Mouse (Mus musculus) forelimb bud, embryonic 11.5 days (tissue): ENCODE data around the gene Ccdc60.

Experiments
- DNase-seq: peaks from one replicate; pipeline ENCODE4 v3.0.0-alpha.2; 2012; ENCODE audit warnings: low read depth, low spot score

Ccdc60 gene

DNA sequence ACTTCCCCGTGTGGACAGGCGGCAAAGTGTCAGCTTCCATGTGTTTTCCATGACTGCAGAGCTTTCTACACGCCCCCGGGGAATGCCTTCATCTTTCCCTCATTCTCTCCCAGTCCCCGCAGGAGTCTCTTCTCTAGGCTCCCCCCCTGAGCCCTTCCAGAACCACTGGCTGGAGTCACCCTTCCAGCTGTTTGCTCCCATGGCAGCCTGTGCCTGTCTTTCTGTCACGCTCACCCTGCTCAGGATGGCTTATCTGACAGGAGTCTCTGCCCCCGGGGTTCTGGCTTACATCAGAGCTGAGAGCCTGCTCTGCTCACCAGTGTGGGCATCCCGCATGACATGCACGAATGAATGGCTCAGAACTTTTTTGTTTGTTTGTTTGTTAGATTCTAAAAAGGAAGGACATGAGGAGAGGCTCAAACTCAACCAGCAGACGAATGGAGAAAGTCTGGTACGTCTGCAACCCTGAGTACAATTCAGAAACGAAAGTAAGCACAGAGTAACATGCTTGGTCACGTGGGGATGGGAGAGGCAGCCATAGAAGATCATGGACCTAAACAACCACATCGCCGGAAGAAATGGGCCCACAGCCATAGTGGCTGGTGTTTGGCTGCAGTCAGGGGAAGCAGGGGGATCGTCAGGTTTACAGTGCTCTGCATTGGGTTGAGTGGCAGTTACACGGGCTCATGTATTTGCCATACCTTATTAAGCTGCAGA is 17.1 kb downstream of the Ccdc60 start:
- DNase-seq, result no peak

DNA sequence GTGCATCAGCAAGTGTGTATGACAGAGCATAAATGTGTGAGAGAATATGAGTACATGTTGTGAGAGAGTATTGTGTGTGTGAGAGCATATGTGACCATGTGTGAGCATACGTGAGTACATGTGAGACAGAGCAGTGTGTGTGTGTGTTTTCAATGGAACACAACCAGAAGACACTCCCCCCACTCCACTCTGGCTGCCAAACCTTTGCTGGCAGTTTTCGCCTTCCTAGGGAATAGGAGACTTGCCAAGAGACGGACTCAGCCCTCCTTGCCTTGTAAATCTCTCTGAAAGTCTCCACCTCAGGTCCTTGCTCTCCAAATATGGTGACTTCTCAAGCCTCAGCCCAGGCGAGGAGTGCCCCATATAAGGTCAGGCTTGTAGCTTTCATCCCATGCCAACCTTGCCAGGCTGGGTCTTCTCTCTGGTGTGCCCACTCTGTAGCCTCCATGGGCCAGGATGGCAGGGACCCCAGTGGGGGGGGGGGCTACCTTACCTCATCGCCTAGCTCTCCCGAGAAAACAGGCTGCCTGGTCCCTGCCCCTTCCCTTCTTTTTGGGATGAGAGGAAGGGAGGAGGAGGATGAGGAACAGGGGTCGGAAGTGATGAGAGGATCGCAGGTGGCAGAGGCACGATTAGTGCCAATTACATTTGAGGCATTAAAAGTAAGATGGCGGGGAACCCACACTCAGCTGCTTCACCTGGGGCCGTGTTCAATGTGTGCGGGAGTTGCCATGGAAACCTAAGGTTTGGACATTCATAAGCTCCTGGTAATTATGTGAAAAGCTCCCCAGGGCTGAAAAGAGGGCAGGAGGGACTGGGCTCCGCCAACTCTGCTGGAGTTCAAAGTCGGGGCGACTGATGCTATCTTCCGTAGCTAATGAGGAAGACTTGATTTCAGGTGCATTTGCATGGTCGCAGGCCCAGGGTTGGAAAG is 19.3 kb downstream of the Ccdc60 start:
- DNase-seq, result no peak

DNA sequence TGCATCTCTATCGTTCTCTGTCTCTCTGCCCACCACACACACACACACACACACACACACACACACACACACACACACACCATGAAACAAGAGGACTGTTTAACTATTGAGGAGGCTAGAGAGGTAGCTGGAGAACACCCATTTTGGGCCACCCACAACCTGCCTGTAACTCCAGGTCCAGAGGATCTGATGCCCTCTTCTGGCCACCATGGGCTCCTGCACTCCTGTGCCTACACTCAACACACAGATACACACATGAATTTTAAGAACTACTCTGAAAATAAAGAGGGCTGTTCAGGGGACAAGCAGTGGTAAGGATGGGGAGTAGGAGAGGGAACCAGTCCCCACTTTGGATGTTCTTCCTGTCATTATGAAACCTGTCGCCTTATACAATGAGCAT is 26.1 kb downstream of the Ccdc60 start:
- DNase-seq, result no peak

DNA sequence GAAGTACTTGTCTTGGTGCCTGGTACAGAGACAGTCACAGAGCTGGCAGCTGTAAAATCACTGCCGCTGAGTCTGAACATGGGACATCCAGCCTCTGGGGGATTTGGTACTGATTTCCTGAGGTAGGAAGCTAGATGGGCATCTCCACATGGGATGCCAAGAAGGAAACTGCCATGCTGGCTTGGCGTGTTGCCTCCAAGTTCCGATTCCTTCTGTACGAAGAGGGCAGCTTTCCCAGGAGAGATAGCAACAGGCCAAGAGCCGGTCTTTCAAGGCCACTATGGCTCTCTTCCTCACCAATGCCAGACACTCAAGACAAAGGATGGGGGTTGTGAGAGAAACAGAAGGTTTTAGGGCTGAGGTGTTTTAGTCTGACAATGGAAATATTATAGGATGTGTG is 26.8 kb downstream of the Ccdc60 start:
- no peak for DNase-seq

DNA sequence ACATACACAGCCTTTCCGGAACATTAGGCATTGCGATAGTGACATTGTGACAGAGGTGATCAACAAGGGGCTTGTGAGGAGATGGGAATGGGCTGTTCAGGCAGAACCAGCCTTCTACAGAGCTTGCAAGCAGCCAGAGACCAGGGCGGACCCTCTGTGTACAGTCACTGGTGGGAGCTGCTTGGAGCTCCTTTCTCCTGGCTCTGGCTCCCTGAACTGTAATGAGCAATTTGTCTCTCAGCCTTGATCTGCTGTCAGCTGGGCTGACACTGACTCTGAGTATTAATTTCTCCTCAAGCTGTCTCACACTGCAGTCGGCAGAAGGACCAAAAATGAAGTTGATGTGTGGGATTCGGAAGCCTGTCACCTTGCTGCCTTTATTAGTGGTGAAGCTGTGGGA is 28.4 kb downstream of the Ccdc60 start:
- no peak for DNase-seq

DNA sequence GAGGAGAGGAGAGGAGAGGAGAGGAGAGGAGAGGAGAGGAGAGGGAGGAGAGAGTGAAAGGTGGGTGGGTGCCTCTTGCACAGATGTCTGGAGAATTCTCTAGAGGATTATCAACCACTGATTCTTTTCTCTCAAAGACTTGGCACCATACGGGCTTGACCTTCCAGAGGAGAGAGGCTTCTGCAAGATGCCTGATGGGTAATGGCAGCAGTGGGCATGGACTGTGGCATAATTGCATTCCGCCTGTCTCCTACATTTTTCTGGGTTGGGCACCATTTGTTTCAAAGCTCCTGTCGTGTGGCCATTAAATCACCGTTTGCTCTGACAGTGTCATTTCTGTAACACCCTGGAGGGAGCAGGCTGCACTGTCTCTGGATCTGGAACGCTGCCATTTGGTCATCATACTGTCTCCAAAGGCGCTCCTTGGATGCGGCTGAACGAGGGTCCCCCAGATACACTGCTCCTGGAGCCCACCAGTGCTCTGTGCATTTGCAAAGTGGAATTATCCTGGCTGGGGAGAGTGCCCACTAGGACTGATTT is 30.4 kb downstream of the Ccdc60 start:
- DNase-seq, result no peak

DNA sequence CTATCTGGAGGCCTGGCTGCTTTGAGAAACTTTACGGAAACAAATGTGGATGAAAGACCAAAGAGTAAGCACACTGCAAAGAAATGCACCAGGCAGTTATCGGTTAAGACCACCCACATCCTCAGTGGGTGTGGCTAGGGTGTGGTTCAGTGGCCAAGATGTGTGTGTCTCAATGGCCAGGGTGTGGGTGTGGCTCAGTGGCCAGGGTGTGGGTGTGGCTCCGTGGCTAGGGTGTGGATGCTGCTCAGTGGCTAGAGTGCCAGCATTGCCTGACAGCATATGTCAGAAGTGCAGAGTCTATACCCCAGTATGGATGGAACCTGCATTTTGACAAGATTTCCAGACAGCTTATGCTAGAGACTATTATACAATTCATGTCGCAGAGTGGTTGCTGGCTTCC is 34.9 kb downstream of the Ccdc60 start:
- DNase-seq, result no peak

DNA sequence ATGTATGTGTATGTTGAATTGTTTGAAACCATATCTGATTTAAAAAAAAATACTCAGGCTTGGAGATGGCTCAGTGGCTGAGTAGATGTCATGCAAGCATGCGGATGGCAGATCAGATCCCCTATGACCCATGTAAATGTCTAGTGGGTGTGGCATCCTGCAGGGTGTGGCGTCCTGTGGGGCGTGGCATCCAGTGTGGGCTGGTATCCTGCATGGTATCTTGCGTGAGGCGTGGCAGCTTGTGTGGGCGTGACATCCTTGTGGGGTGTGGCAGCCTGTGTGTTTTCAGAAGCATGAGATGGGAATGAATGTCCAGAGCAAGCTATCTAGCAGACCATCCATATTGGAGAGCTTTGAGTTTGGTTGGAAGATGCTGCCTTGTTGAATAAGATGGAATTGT is 36.6 kb downstream of the Ccdc60 start:
- no peak for DNase-seq

DNA sequence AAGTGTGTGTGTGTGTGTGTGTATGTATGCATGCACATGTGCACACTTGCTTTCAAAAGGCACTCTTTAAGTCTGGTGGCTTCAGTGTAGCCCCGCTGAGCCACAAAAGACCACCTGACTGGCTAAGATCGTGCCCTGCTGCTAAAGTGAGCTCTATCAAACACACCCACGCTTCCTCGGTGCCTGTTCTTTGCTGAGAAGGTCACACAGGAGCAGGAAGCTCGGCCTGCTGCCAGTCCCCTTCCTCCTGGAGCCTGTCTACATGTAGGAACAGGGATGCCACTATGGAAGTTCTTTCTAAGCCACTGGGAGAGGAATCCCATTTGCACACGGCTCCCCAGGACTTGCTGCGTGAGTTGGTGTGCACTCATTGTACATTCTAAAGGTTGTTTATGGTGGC is 42.1 kb downstream of the Ccdc60 start:
- no peak for DNase-seq

DNA sequence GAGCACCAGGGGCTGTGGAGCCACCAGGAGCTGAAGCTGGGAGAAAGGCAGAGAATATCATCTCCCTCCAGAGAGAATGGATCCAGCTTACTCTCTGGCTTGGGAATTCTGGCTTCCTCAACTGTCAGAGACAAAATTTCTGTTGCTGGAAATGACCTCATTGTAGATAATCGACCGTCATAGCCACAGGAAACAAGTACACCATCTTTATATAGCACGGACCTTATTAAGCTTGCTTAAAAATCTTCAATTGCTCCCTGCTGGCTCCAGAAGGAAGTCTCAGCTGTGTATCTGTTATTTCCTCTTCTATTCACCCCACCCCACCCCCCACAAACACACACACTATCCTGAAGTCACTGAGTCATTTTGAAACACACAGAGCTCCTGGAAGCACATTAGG is 44.3 kb downstream of the Ccdc60 start:
- DNase-seq, result no peak

DNA sequence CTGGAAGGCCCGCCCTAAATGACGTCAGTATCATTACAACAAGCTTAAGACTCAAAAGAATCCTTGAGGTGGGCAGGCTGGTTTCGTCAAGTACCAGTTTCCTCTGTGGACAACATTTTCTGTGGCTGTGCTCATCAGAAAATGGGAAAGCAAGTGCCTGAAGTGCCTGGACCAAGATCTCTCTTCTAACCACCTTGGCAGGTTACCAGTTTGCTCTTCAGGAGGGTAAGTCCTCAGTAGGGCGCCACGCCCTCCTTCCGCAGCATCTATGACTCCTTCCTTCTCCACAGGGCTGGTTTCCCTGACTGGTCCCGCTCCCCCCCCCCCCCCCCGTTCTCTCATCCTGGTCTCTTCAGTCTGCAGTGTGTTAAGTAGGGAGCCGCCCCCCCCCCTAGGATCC is 45.2 kb downstream of the Ccdc60 start:
- DNase-seq, result no peak

DNA sequence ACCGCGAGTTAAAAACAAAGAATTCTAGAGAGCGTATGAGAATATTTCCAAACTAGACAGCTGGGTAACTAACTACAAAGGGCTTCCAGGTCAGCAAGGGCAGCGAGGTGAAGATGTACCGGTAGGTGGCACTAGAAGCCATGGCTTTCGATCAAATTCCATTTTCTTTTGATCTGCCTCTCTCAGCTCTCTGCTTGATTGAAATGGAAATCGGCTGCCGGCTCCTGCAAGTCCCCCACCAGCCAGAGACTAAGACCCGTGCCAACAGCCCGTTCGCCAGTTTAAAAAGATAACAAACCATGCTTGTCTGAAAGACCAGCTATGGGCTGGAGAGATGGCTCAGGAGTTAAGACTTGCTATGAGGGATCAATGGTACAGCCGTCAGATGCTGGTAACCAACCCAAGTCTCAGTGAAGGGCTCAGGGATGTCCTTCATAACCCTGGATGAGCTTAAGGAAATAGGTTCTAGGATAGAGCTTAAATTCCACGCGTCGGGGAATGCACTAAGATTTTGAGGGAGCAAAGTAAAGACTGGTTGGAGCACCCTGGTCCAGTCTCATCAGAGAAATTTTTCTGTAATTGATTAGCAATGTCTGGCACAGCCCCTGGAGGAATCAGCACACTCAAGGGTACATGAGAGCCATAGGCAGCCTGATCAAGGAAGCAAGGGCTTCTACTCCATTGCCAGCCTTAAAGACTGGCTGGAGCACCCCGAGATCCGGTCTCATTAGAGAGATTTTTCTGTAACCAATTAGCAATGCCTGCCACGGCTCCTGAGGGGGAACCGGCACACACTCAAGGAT is 56.7 kb downstream of the Ccdc60 start:
- DNase-seq, result peak; percentile 81

DNA sequence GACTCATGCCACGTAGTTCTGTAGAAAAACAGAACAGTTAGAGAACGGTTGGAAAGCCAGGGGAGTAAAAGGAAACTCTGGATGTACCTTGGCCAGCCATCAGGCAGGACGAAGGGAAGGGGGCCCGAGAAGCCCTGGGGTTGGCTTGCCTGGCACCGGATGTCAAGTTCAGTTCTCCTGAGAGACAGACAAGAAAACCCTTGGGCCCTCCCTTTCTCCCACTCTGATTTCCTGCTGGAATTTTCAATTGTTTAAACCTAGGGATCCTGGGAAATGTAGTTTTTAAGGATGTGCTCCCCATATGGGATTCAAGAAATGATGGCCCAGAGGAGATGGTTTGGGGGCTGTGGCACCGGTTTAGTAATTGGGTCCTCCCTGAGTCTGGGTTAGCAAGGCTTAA is 60.4 kb downstream of the Ccdc60 start:
- DNase-seq, result no peak

DNA sequence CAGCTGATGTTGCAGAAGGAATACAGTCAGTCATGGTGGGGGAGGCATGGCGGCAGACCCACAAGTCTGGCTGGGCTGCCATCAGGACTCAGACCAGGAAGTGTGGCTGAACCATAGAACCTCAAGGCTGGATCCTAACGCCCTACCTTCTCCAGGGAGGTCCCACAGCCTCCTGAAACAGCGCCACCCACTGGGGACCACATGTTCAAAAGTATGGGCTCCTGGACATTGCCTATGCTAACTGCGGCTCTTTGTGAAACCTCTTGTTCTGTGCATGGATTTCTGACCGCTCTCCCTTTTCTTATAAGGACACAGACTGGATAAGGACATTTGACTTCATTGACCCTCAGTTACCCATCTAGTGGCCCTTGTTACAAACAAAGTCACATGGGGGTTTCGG is 64.8 kb downstream of the Ccdc60 start:
- DNase-seq, result no peak

DNA sequence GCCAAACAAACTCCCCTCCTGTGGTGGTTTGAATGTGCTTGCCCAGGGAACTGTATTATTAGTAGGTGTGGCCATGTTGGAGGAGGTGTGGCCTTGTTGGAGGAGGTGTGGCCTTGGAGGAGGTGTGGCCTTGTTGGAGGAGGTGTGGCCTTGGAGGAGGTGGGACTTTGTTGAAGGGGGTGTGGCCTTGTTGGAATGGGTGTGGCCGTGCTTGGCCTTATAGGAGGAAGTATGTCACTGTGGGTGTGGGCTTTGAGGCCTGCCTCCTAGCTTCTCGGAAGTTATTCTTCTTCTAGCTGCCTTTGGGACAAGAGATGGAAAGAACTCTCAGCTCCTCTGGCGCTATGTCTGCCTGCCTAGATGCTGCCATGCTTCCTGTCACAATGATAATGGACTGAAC is 66.9 kb downstream of the Ccdc60 start:
- no peak for DNase-seq

DNA sequence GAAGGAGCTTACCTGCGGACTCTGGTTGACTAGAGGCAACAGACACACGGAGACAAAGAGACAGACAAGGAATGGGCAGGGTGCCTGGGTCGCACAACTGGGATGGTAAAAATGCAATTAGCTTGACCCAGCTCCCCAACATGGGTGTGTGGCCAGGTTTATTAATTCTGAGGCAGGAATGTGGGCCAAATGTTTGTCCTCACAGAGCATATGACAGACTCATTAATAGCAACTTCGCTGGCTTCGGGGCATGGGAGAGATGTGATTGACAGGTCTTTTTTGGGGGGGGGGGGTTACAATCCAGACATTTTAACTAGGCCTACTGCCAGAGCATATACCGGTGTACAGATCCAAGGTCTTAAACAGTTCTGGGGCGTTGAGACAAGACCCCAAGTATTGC is 69.5 kb downstream of the Ccdc60 start:
- DNase-seq, result no peak

DNA sequence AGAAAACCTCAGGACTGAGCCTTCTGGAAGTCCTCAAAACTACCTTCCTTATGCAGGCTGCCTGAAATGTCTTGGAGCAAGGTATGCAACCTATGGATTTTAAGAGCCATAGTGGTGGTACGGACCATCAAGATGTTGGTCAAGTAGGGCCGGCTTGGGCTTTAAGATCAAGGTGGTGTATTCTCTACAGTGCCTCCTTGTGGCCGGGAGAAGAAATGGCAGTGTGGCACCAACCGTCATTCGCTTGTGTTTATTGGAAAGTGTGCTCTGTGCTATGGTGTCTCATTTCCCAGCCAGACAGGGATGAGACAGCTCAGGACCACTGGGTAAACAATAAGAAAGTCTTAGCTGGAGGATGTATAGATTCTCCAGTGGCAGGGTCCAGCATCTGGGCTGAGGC is 76.1 kb downstream of the Ccdc60 start:
- DNase-seq, result no peak

DNA sequence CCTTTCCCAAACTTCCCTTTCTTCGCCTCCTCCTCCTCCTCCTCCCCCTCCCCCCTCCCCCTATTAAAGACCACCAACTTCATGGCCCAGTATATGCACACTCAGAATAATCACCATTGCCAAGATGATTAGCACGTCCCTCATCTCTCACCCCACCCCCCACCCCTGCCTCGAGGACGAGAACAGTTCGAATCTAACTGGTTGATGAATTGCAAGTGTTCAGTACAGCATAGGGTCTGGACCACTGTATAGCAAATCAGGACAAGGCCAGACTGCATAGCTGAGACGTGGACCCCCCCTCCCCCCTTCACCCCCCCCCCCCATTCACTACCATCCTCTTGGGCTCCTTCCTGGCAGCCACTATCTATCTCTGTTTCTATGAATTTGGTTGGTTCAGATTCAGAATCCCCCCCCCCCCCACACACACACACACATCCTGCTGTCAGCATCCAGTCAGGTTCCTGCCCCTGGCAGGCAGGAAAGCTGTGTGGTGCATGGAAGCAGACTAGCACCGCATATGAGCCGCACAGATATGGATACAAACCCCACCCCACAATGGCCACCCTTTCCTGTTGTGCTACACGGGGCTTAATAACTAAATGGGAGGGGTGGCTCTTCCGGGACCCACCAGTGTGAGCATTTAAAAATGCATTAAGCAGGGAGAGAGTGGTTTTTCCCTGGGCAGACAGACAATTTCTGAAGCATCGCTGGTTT is 79.2 kb downstream of the Ccdc60 start:
- no peak for DNase-seq

DNA sequence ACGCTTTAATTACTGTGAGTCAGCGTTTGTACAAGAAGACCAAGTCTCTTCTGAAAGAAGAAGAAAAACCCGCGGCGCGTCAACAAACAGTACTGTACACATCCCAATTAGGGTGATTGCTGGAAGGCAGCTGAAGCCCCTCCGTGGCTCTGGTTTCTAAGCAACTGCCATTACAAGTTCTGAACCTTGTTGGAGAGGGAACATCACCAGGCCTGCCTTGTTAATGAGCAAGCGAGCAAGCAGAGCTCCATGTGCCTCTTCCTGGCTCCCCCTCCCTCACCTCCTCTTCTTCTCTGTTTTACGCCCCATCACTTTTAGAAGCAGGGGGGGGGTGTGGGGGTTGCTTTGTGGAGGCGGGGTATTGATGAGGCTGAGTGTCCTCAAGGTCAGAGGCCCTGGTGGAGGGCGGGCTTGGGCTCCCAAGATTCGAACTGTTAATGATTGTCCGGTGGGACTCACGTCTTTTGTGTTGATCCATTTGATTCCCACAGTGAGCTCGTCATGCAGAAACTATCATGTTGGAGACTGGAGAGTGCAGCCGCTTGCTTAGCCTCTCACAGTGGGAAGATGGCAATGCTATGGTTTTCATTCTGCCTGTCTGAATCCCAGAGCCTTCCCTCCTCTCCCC is 79.9 kb downstream of the Ccdc60 start:
- DNase-seq, result peak; percentile 8

DNA sequence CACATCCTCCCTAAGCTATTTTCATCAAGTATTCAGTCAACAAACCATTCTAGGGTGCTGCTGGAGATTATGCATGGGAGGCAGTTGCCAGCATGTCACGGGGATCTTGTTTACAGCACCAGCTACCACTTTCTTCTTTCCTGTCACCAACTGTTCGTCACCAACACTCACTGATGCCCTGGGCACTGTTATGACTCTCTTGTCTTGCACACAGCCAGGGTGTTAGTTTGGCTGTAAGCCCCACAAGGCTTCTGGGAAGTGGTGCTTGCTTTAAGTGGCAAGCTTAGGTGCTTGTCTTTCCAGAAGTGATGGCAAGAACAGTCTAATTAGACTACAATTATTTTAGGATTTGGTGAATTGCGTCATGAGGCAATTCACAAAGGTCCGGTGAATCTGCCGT is 86.1 kb downstream of the Ccdc60 start:
- DNase-seq, result no peak

DNA sequence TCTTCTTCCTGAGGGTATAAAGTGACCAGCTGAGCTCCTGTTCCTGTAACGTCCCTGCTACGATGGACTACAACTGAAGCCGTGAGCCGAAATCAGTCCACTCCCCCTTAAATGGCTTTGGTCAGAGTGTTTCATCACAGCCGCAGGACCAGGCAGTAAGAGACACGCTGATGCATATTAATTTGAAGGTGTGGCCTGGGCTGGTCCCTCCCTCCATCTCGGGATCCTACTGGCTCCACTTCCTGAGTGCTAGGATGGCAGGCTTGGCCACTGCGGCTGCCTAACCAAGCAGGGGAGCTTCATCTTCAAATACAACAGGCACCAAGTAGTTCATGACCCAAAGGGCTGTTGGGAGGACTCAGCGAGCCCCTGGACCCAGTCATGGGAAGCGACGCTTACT is 94.3 kb downstream of the Ccdc60 start:
- no peak for DNase-seq
